Mouse (Mus musculus): ENCODE data around the gene Nxph1. TPM values are rescaled to one million over a fixed set of nuclear protein-coding genes. Genes with fewer than 3 reads are reported as not detected.

The Nxph1 gene
- polyA plus RNA-seq, 1 experiment from 2014 or later = 0.33 TPM

GRCm38 (mm10) chr6:8950611-8951325 is 2.5 kb downstream of the Nxph1 start:
- H3K36me3 ChIP-seq = no peaks in the 10 kb centered on the region
- 2% methylated on average over 26 of the region's 26 CpGs for WGBS
- ATAC-seq = 0 out of 2 replicates have a peak, but pooled peaks have one; percentile 17
- H3K9ac ChIP-seq = no peak overlapping the region
- peaks cover 13% of the 10 kb centered on the region for H3K4me1 ChIP-seq (replicated peaks)
- H3K4me3 ChIP-seq (replicated peaks) = peak overlapping the region; percentile 33
- H3K4me2 ChIP-seq (replicated peaks) = peak overlapping the region; percentile 71
- peaks cover 76% of the 10 kb centered on the region for H3K27me3 ChIP-seq (replicated peaks)
- no peak overlapping the region for H3K27ac ChIP-seq
- no peaks in the 10 kb centered on the region for H3K9me3 ChIP-seq

GRCm38 (mm10) chr6:8951326-8951695 is 3.1 kb downstream of the Nxph1 start:
- Histone ChIP-seq H3K4me1 (replicated peaks) (peaks cover 13% of the 10 kb centered on the region), H3K4me3 (replicated peaks) (peak overlapping the region; percentile 33), H3K27ac (no peak overlapping the region), H3K27me3 (replicated peaks) (peaks cover 81% of the 10 kb centered on the region), H3K9me3 (no peaks in the 10 kb centered on the region), H3K9ac (no peak overlapping the region), H3K36me3 (no peaks in the 10 kb centered on the region), H3K4me2 (replicated peaks) (peak overlapping the region; percentile 71)
- 1% methylated on average over 24 of the region's 24 CpGs for WGBS
- ATAC-seq = peak; percentile 77

GRCm38 (mm10) chr6:8951884-8952590 is 3.8 kb downstream of the Nxph1 start:
- no peak overlapping the region for H3K4me3 ChIP-seq (replicated peaks)
- peaks cover 88% of the 10 kb centered on the region for H3K27me3 ChIP-seq (replicated peaks)
- H3K4me1 ChIP-seq (replicated peaks) = peaks cover 15% of the 10 kb centered on the region
- no peak for ATAC-seq
- WGBS = 26% methylated on average over 15 of the region's 15 CpGs
- H3K9me3 ChIP-seq = no peaks in the 10 kb centered on the region
- no peaks in the 10 kb centered on the region for H3K36me3 ChIP-seq
- H3K27ac ChIP-seq = no peak overlapping the region
- no peak overlapping the region for H3K9ac ChIP-seq
- peak overlapping the region; percentile 71; the same call in 1 of the 2 replicates for H3K4me2 ChIP-seq (replicated peaks)

- Histone ChIP-seq H3K36me3 (no peaks in the 10 kb centered on the region), H3K4me3 (replicated peaks) (no peak overlapping the region), H3K4me2 (replicated peaks) (no peak overlapping the region), H3K27me3 (replicated peaks) (peaks cover 63% of the 10 kb centered on the region), H3K27ac (no peak overlapping the region), H3K4me1 (replicated peaks) (peaks cover 6% of the 10 kb centered on the region; the same call in 1 of the 2 replicates), H3K9ac (no peak overlapping the region), H3K9me3 (no peaks in the 10 kb centered on the region)
- ATAC-seq = no peak
- 2% methylated on average over 35 of the region's 35 CpGs for WGBS
Measured at GRCm38 (mm10) chr6:8955817-8956529, 7.7 kb downstream of the Nxph1 start.

GRCm38 (mm10) chr6:8956743-8957528 is 8.7 kb downstream of the Nxph1 start:
- H3K4me2 ChIP-seq (replicated peaks) = no peak overlapping the region
- 2% methylated on average over 25 of the region's 25 CpGs for WGBS
- H3K36me3 ChIP-seq = no peaks in the 10 kb centered on the region
- H3K4me3 ChIP-seq (replicated peaks) = no peak overlapping the region
- H3K4me1 ChIP-seq (replicated peaks) = 0 out of 2 replicates have a peak, but pooled peaks cover 4% of the 10 kb centered on the region
- no peak for ATAC-seq
- H3K9ac ChIP-seq = no peak overlapping the region
- no peaks in the 10 kb centered on the region for H3K9me3 ChIP-seq
- no peak overlapping the region for H3K27ac ChIP-seq
- H3K27me3 ChIP-seq (replicated peaks) = peaks cover 53% of the 10 kb centered on the region

GRCm38 (mm10) chr6:8957529-8957887 is 9.3 kb downstream of the Nxph1 start:
- no peak overlapping the region for H3K9ac ChIP-seq
- no peaks in the 10 kb centered on the region for H3K9me3 ChIP-seq
- no peaks in the 10 kb centered on the region for H3K36me3 ChIP-seq
- H3K4me2 ChIP-seq (replicated peaks) = 0 out of 2 replicates have a peak overlapping the region, but pooled peaks have one; percentile 30
- peak; percentile 72; the same call in 1 of the 2 replicates for ATAC-seq
- H3K4me1 ChIP-seq (replicated peaks) = 0 out of 2 replicates have a peak, but pooled peaks cover 4% of the 10 kb centered on the region
- WGBS = under 1% methylated on average over 15 of the region's 15 CpGs
- H3K27ac ChIP-seq = no peak overlapping the region
- peaks cover 49% of the 10 kb centered on the region for H3K27me3 ChIP-seq (replicated peaks)
- H3K4me3 ChIP-seq (replicated peaks) = no peak overlapping the region

GRCm38 (mm10) chr6:8958081-8958919 is 10.1 kb downstream of the Nxph1 start:
- peaks cover 42% of the 10 kb centered on the region for H3K27me3 ChIP-seq (replicated peaks)
- WGBS = 5% methylated on average over 28 of the region's 28 CpGs
- H3K36me3 ChIP-seq = no peaks in the 10 kb centered on the region
- H3K4me3 ChIP-seq (replicated peaks) = no peak overlapping the region
- 0 out of 2 replicates have a peak, but pooled peaks cover 4% of the 10 kb centered on the region for H3K4me1 ChIP-seq (replicated peaks)
- ATAC-seq = no peak
- H3K9me3 ChIP-seq = no peaks in the 10 kb centered on the region
- H3K9ac ChIP-seq = no peak overlapping the region
- H3K4me2 ChIP-seq (replicated peaks) = no peak overlapping the region
- H3K27ac ChIP-seq = no peak overlapping the region

GRCm38 (mm10) chr6:8959810-8960209 is 11.6 kb downstream of the Nxph1 start:
- no peak overlapping the region for H3K9ac ChIP-seq
- no peak overlapping the region for H3K4me3 ChIP-seq (replicated peaks)
- H3K4me1 ChIP-seq (replicated peaks) = 0 out of 2 replicates have a peak, but pooled peaks cover 4% of the 10 kb centered on the region
- 81% methylated on average over 4 of the region's 4 CpGs for WGBS
- no peak for ATAC-seq
- H3K4me2 ChIP-seq (replicated peaks) = no peak overlapping the region
- no peaks in the 10 kb centered on the region for H3K36me3 ChIP-seq
- no peaks in the 10 kb centered on the region for H3K9me3 ChIP-seq
- no peak overlapping the region for H3K27ac ChIP-seq
- peaks cover 32% of the 10 kb centered on the region for H3K27me3 ChIP-seq (replicated peaks)

GRCm38 (mm10) chr6:8970576-8970975 is 22.3 kb downstream of the Nxph1 start:
- Histone ChIP-seq H3K4me2 (replicated peaks) (no peak overlapping the region), H3K9me3 (no peaks in the 10 kb centered on the region), H3K27me3 (replicated peaks) (no peaks in the 10 kb centered on the region), H3K4me1 (replicated peaks) (no peaks in the 10 kb centered on the region), H3K27ac (no peak overlapping the region), H3K36me3 (no peaks in the 10 kb centered on the region), H3K9ac (no peak overlapping the region), H3K4me3 (replicated peaks) (no peak overlapping the region)
- ATAC-seq = no peak
- 57% methylated on average over 2 of the region's 2 CpGs for WGBS

- Histone ChIP-seq H3K27me3 (replicated peaks) (no peaks in the 10 kb centered on the region), H3K4me2 (replicated peaks) (no peak overlapping the region), H3K4me3 (replicated peaks) (no peak overlapping the region), H3K9me3 (no peaks in the 10 kb centered on the region), H3K4me1 (replicated peaks) (no peaks in the 10 kb centered on the region), H3K36me3 (no peaks in the 10 kb centered on the region), H3K27ac (no peak overlapping the region), H3K9ac (no peak overlapping the region)
- 62% methylated on average over 4 of the region's 4 CpGs for WGBS
- ATAC-seq = no peak
Measured at GRCm38 (mm10) chr6:8979237-8979871, 31.1 kb downstream of the Nxph1 start.
